Mouse (Mus musculus): ENCODE measurements at regions not wholly inside any gene's neighbourhood (a gene's known extent, or its start where the extent isn't known, plus 50 kb on each side); places are given as distances from the start of the nearest gene placed in this dataset.

- no peak for TF ChIP-seq CTCF (IDR thresholded peaks at IDR 0.05; ENCODE audit: low read depth, low read length)
- TF ChIP-seq POLR2A (IDR thresholded peaks at IDR 0.05; ENCODE audit: borderline replicate concordance, low read depth, low read length) = no peak
Measured at GRCm38 (mm10) chr4:6532441-6532840, 1706.4 kb downstream of the Car8 start.

All from bone marrow macrophage, adult 2 months (primary cell).